Mouse (Mus musculus) lung, adult 2 months (tissue): ENCODE measurements around the gene Rad18.

ENCODE experiments used
- CTCF ChIP-seq: fragments of 200-500 bp; IDR thresholded peaks from 2 replicates; pipeline ENCODE4 v1.5.1; 2011; ENCODE audit warnings: mild to moderate bottlenecking, low read length, control low read depth; ENCODE audit not compliant: insufficient read depth
- POLR2A ChIP-seq: fragments of 200-500 bp; IDR thresholded peaks from 2 replicates; pipeline ENCODE4 v1.6.1; 2011; ENCODE audit warnings: low read depth, mild to moderate bottlenecking, control low read depth, low read length, borderline replicate concordance; ENCODE audit errors: extremely low read depth

GRCm38 (mm10) chr6:112688033-112688432 lies 8.5 kb downstream of the Rad18 start:
- no peak for TF ChIP-seq CTCF
- TF ChIP-seq POLR2A, result no peak
